Mouse (Mus musculus) intestine, embryonic 14.5 days (tissue): ENCODE data around the gene Btbd9. TPM values are rescaled to one million over a fixed set of nuclear protein-coding genes. Genes with fewer than 3 reads are reported as not detected.
"Not testable (repeated sequence)": the region's sequence is repeated elsewhere in the genome, so short reads cannot be mapped to it uniquely, and the experiment has no call there.

Experiments used
- ATAC-seq: fragments of 200-750 bp; cut with Nextera tagmentation; replicated peaks from 2 replicates; pipeline ENCODE4 v1.8.0; 2017; ENCODE audit warnings: low read depth, moderate number of reproducible peaks, moderate TSS enrichment, moderate library complexity; ENCODE audit not compliant: low FRiP score, low TSS enrichment
- DNase-seq: peaks from one replicate; pipeline ENCODE4 v3.0.0-alpha.2; 2018; ENCODE audit warnings: low spot score
- H3K27ac ChIP-seq: fragments of 300-500 bp; sonication (generic); 2 replicates; pipeline ENCODE4 v1.5.1; 2014; ENCODE audit warnings: low read depth, mild to moderate bottlenecking, control low read depth
- H3K27me3 ChIP-seq: fragments of 300-500 bp; sonication (generic); replicated peaks from 2 replicates; pipeline ENCODE4 v1.6.1; 2014; ENCODE audit warnings: low read length, control low read depth; ENCODE audit not compliant: control insufficient read depth, insufficient read depth
- H3K36me3 ChIP-seq: fragments of 300-500 bp; sonication (generic); 2 replicates; pipeline ENCODE4 v1.6.1; 2014; ENCODE audit warnings: low read length, control low read depth; ENCODE audit not compliant: control insufficient read depth, insufficient read depth
- H3K4me1 ChIP-seq: fragments of 300-500 bp; sonication (generic); replicated peaks from 2 replicates; pipeline ENCODE4 v1.6.1; 2014; ENCODE audit warnings: low read length, control low read depth, mixed read lengths; ENCODE audit not compliant: control insufficient read depth, insufficient read depth
- H3K4me2 ChIP-seq: fragments of 300-500 bp; sonication (generic); 2 replicates; pipeline ENCODE4 v1.6.1; 2014; ENCODE audit warnings: low read length
- H3K4me3 ChIP-seq: fragments of 300-500 bp; sonication (generic); 2 replicates; pipeline ENCODE4 v1.5.1; 2014; ENCODE audit warnings: low read depth, low read length, control low read depth, mixed read lengths
- H3K9ac ChIP-seq: fragments of 300-500 bp; sonication (generic); 2 replicates; pipeline ENCODE4 v1.6.1; 2014; ENCODE audit warnings: mild to moderate bottlenecking, low read length
- H3K9me3 ChIP-seq: fragments of 300-500 bp; sonication (generic); 2 replicates; pipeline ENCODE4 v1.6.1; 2016; ENCODE audit warnings: low read length, control low read depth; ENCODE audit not compliant: control insufficient read depth
- WGBS: fragments of 180-500 bp; shearing (Covaris S2); extraction: QIAGEN DNeasy Blood & Tissue Kit; methylation state at CpG from one replicate; pipeline ENCODE4 v1.1.7; 2014; 5-methylcytosine and 5-hydroxymethylcytosine counted together
- polyA plus RNA-seq: library from polyadenylated mRNA; unstranded; fragments of >200 nt; fragmentation: Nextera tagmentation; extraction: Ambion mirVana; gene quantifications from 2 replicates; pipeline ENCODE4 v1.2.1, GENCODE M21; 2014

Gene Btbd9
- polyA plus RNA-seq = 49.8 and 53.7 TPM in 2 replicates

DNA sequence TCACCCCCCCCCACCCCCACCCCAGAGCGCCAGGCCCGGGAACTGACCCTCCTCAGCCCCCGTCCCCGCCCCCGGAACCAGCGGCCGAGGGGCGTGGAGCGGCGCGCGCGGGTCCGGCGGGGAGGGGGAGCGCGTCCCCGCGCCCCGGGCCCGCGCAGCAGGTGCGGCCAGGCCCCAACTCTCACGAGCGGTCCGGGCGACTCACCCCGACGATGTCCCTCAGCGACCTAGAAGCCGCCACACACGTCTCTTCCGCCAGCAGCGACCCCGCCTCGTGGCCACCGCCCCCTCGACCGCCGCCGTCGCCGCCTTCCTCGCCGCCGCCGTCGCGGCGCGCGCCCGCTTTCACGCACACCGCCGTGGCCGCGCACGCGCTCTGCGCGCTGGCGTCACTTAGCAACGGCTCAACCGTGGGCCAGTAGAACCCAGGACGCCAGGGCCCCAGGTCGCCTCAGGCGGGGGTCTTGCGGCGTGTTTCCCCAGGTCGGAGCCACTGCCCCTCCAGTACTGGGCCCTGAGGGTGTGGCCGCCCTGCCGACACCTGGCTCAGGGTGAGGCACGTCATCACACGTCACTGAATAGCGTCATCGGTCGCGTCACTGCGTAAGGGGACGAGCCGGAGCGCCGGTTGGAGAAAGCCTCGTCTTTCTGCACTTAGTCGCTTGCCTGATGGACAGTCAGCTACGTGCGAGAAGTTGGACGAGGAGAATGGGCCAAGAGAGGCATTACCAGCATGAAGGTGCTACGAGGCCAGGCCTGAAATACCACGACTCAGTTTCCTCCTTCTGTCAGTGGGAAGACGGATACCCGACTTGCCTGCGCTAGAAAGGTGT, at the start of gene Btbd9:
TSS of gene Btbd9 (minus strand) at position 548 of the 833 bp plus-strand sequence.
- WGBS = 2% methylated on average over 94 of the region's 94 CpGs
- DNase-seq = peak; percentile 99
- no peaks in the 10 kb centered on the region for H3K36me3 ChIP-seq
- peak within 1 kb of the TSS; percentile 68 for H3K4me3 ChIP-seq
- peaks cover 21% of the 10 kb centered on the region for H3K4me1 ChIP-seq
- no peaks in the 10 kb centered on the region for H3K27me3 ChIP-seq
- H3K27ac ChIP-seq = peak within 1 kb of the TSS; percentile 88
- H3K4me2 ChIP-seq = peak within 1 kb of the TSS; percentile 84
- peak within 1 kb of the TSS; percentile 66 for H3K9ac ChIP-seq
- no peaks in the 10 kb centered on the region for H3K9me3 ChIP-seq
- ATAC-seq = peak; percentile 92

DNA sequence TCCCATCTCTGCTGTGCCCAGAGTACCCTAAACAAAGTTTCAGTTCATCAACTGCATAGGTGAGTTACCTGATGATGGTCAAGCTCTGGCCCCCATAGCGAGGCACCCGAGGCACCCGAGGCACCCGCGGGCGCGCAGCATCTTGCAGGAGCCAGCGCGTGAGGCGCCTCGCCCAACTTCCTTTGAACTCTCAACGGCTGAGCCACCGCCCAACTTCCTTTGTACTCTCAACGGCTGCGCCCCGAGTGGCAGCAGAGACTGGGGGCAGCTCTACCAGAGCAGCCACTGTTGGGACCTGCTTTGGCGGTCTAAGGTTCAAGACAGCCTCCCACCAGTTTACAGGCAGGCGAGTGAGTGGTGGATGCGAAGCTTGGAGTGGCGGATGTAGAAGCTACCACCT, 47.8 kb upstream of the Btbd9 start, which contains the start of gene Dnah8:
TSS of gene Dnah8 (plus strand) at position 223 of the 400 bp plus-strand sequence.
- H3K4me3 ChIP-seq, H3K27ac ChIP-seq, ATAC-seq, H3K36me3 ChIP-seq, H3K9ac ChIP-seq, H3K27me3 ChIP-seq, H3K4me2 ChIP-seq, H3K4me1 ChIP-seq, DNase-seq, H3K9me3 ChIP-seq: not testable (repeated sequence)
- no CpG with 5 or more reads among the region's 20 CpGs for WGBS

DNA sequence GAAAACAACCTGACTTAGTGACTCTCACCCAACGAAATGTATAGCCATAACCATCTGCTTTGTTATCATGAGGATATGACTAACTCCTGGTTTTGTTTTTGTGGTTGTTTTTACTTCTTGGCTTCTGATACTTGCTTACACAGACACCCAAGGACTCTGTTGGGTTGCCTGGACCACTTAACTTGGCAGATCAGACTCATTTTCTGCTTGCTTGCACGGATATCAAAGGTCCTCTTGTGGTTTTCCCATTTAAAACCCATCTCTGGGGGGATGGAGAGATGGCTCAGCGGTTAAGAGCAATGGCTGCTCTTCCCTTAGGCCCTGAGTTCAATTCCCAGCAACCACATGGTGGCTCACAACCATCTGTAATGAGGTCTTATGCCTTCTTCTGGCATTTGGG, 46.9 kb upstream of the Btbd9 start:
- ATAC-seq (no peak), DNase-seq (no peak)
- no peak overlapping the region for H3K4me2 ChIP-seq
- H3K9ac ChIP-seq = no peak overlapping the region
- whole genome bisulfite sequencing = 83% methylated on average over 3 of the region's 3 CpGs
- H3K4me1 ChIP-seq = no peaks in the 10 kb centered on the region
- no peaks in the 10 kb centered on the region for H3K27me3 ChIP-seq
- H3K27ac ChIP-seq = no peak overlapping the region
- no peak overlapping the region for H3K4me3 ChIP-seq
- H3K36me3 ChIP-seq = no peaks in the 10 kb centered on the region
- H3K9me3 ChIP-seq = no peaks in the 10 kb centered on the region

DNA sequence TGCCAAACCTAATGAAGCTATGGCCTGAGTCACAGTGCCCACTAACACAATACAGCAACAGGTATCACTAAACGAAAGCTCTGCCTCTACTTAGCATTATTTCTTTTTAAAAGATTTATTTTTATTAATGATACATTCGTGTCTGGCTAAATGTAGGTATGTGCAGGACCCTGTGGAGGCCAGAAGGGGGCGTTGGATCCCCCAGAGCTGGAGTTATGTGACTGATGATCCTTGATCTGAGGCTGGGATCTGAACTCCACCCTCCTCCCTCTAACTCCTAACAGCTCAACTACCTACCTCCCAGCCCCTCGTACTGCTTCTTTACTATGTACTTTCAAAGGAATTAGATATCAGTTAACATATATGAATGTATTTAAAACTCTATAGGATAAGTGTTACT, 45.2 kb upstream of the Btbd9 start:
- Histone ChIP-seq H3K9me3 (no peaks in the 10 kb centered on the region), H3K4me3 (no peak overlapping the region), H3K4me2 (no peak overlapping the region), H3K27ac (no peak overlapping the region), H3K27me3 (no peaks in the 10 kb centered on the region), H3K36me3 (no peaks in the 10 kb centered on the region), H3K9ac (no peak overlapping the region), H3K4me1 (no peaks in the 10 kb centered on the region)
- ATAC-seq (no peak), DNase-seq (no peak)
- 71% methylated on average over 4 of the region's 4 CpGs for WGBS

DNA sequence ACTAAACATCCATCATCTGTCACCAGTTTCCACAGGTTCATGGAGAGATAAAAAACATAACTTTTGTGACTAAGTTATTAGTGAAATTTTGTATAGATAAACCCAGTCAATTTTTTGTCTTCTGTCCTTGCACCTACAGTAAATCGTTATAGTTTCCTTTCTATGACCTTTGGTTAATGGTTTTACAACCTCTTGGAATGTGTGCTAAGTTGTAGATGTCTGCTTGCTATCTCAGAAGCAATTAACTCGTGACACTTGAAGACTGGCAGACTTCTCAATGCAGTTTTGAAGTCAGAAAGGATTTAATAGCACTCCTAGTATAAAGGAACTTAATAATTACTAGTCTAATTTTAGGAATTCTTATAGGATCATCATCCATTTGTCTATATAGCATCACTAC, 44.3 kb upstream of the Btbd9 start:
- no peak for ATAC-seq
- WGBS = 14% methylated on average over 2 of the region's 2 CpGs

DNA sequence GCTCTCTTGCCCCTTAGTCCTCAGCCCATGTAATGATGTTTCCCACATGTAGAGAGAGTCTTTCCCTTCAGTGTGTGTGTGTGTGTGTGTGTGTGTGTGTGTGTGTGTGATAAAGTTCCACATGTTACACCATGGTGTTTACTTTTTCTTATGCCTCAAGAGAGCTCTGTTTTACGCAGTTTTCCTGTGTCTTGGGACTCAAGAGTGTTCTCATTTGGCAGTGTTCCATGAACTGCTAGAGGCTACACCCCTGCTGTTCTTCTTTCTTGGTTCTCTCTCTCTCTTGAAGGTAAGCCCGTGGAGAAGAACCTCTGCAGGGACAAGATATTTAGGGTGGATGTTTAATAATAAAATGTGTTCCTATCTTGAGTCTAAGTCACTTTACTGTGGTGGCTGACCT, 42.9 kb upstream of the Btbd9 start:
- Histone ChIP-seq H3K9ac (no peak overlapping the region), H3K4me1 (no peaks in the 10 kb centered on the region), H3K4me2 (no peak overlapping the region), H3K36me3 (no peaks in the 10 kb centered on the region), H3K27me3 (no peaks in the 10 kb centered on the region), H3K4me3 (no peak overlapping the region), H3K9me3 (no peaks in the 10 kb centered on the region), H3K27ac (no peak overlapping the region)
- WGBS = 28% methylated on average over 2 of the region's 2 CpGs
- DNase-seq = no peak
- ATAC-seq = no peak

More for the DNA sequence above, 44.3 kb upstream of the Btbd9 start:
- no peak overlapping the region for H3K4me3 ChIP-seq
- H3K4me1 ChIP-seq = no peaks in the 10 kb centered on the region
- no peaks in the 10 kb centered on the region for H3K27me3 ChIP-seq
- no peak overlapping the region for H3K27ac ChIP-seq
- no peaks in the 10 kb centered on the region for H3K9me3 ChIP-seq
- no peak for DNase-seq
- no peak overlapping the region for H3K9ac ChIP-seq
- H3K4me2 ChIP-seq = no peak overlapping the region
- H3K36me3 ChIP-seq = no peaks in the 10 kb centered on the region

DNA sequence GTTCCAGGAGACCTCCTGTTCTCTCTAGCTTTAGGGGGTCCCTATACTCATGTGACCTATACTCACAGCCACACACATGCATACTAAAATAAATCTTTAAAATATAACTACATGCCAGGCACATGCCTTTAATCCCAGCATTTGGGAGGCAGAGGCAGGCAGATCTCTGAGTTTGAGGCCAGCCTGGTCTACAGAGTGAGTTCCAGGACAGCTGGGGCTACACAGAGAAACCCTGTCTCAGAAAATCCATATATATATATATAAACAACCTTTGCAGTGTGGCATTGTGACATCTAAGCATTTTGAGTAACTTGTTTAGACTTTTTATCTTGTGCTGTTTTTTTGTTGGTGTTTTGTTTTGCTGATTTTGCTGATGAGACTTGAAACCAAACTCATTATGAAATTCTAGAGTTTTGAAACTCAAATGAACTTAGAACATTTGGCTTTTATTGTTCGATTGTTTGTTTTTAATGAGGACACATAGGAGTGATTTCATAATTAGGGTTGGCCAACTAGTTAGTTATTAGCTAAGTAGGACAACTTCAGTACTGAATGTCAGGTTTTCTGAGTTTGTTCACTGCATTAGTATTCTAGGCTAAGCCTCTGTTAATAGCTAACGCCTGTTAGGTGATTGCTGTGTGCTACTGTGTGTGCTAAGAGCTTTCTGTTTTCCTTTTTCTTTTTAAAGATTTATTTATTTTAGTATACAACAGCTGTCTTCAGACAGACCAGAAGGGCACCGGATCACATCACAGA, 42.0 kb upstream of the Btbd9 start:
- Histone ChIP-seq H3K4me3 (no peak overlapping the region), H3K9ac (no peak overlapping the region), H3K27ac (no peak overlapping the region), H3K36me3 (no peaks in the 10 kb centered on the region), H3K4me2 (no peak overlapping the region), H3K9me3 (no peaks in the 10 kb centered on the region), H3K27me3 (no peaks in the 10 kb centered on the region), H3K4me1 (no peaks in the 10 kb centered on the region)
- WGBS = 71% methylated on average over 3 of the region's 3 CpGs
- DNase-seq (no peak), ATAC-seq (no peak)

DNA sequence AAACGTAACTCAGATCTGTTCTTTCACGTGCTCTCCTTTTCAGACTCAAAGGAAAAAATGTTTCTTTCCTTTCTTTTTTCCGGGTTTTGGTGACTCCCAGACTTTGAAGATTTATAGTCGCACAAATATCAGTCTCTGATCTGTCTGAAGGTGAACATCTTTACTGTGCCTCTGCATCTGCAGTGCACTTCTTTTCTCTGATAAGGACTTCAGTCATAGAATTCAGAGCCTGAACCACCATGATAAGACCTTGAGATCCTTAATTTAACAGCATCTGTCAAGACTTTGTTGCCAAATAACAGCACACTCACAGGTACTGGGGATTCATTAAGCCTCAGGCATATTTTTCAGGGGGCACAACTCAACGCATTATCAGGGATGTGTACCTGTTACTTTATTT, 39.9 kb upstream of the Btbd9 start:
- no peaks in the 10 kb centered on the region for H3K27me3 ChIP-seq
- no peak overlapping the region for H3K4me3 ChIP-seq
- no peak overlapping the region for H3K4me2 ChIP-seq
- no peaks in the 10 kb centered on the region for H3K36me3 ChIP-seq
- ATAC-seq (no peak), DNase-seq (no peak)
- no peak overlapping the region for H3K27ac ChIP-seq
- peaks cover 4% of the 10 kb centered on the region for H3K4me1 ChIP-seq
- no peaks in the 10 kb centered on the region for H3K9me3 ChIP-seq
- 81% methylated on average over 5 of the region's 5 CpGs for WGBS
- no peak overlapping the region for H3K9ac ChIP-seq
